Mouse (Mus musculus) retina, embryonic 14.5 days (tissue): ENCODE measurements at regions not wholly inside any gene's neighbourhood (a gene's known extent, or its start where the extent isn't known, plus 50 kb on each side); places are given as distances from the start of the nearest gene placed in this dataset.

Source experiments
- DNase-seq: peaks from one replicate; pipeline ENCODE4 v3.0.0-alpha.2; 2015; ENCODE audit warnings: low spot score

- no peak for DNase-seq
Measured at GRCm38 (mm10) chr13:92911660-92912284, 67.2 kb downstream of the Mtx3 start.

GRCm38 (mm10) chr13:92912661-92913060 is 68.1 kb downstream of the Mtx3 start:
- DNase-seq: no peak

- DNase-seq: no peak
Measured at GRCm38 (mm10) chr13:92914631-92915030, 70.1 kb downstream of the Mtx3 start.

- DNase-seq: no peak
Measured at GRCm38 (mm10) chr13:92915221-92915839, 70.8 kb downstream of the Mtx3 start.

GRCm38 (mm10) chr13:92915948-92916710 is 71.6 kb downstream of the Mtx3 start:
- DNase-seq: no peak

GRCm38 (mm10) chr13:92919882-92920281 is 75.3 kb downstream of the Mtx3 start:
- DNase-seq: no peak

GRCm38 (mm10) chr13:92921936-92922335 is 77.4 kb downstream of the Mtx3 start:
- no peak for DNase-seq

- no peak for DNase-seq
Measured at GRCm38 (mm10) chr13:92923496-92923895, 78.9 kb downstream of the Mtx3 start.

GRCm38 (mm10) chr13:92924021-92924420 is 79.5 kb downstream of the Mtx3 start:
- no peak for DNase-seq

- DNase-seq: no peak
Measured at GRCm38 (mm10) chr13:92925196-92925595, 80.6 kb downstream of the Mtx3 start.

GRCm38 (mm10) chr13:92928551-92928950 is 84.0 kb downstream of the Mtx3 start:
- DNase-seq: no peak

- DNase-seq: no peak
Measured at GRCm38 (mm10) chr13:92931696-92932095, 87.1 kb downstream of the Mtx3 start.

GRCm38 (mm10) chr13:92939032-92939431 is 94.5 kb downstream of the Mtx3 start:
- no peak for DNase-seq

GRCm38 (mm10) chr13:92940610-92941009 is 96.0 kb downstream of the Mtx3 start:
- no peak for DNase-seq

- no peak for DNase-seq
Measured at GRCm38 (mm10) chr13:92948560-92948959, 104.0 kb downstream of the Mtx3 start.

- no peak for DNase-seq
Measured at GRCm38 (mm10) chr13:92960031-92960430, 115.5 kb downstream of the Mtx3 start.

GRCm38 (mm10) chr13:92962625-92963024 is 118.1 kb downstream of the Mtx3 start:
- DNase-seq: no peak

GRCm38 (mm10) chr13:92963351-92963895 is 118.9 kb downstream of the Mtx3 start:
- DNase-seq: no peak

- no peak for DNase-seq
Measured at GRCm38 (mm10) chr13:92964213-92964743, 119.7 kb downstream of the Mtx3 start.

- DNase-seq: no peak
Measured at GRCm38 (mm10) chr13:92967025-92967610, 122.6 kb downstream of the Mtx3 start.

GRCm38 (mm10) chr13:92969579-92969978 is 125.0 kb downstream of the Mtx3 start:
- DNase-seq: no peak

GRCm38 (mm10) chr13:92972891-92973290 is 128.3 kb downstream of the Mtx3 start:
- DNase-seq: no peak
